Mouse (Mus musculus): ENCODE measurements around the gene Eif4e3. TPM values are rescaled to one million over a fixed set of nuclear protein-coding genes. Genes with fewer than 3 reads are reported as not detected.

The Eif4e3 gene
- polyA plus RNA-seq, 1 experiment from 2014 or later, result 26.1 TPM

DNA sequence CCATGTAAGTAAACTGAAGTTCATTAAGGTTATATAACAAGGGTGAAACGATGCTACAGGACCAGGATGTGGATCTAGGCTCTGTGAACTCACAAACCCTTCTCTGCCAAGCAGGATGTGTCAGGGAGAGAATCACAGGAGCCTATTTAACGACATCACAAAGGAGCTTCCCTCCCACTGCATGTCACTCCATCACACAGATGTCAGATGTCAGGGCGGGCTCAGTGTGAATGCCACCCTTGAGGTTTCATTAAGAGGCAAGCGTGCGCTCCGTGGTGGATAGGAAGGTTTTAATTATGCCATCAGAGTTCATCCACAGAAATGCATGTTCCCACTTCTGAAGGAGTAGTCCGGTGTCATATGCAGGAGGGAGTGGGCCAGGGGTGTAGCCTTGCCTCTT lies 60.5 kb downstream of the Eif4e3 start:
- no peak for ATAC-seq (ENCODE audit: low read depth)
- H3K27ac ChIP-seq (ENCODE audit: low read length), result no peak overlapping the region
- no peaks in the 10 kb centered on the region for H3K36me3 ChIP-seq (ENCODE audit: control insufficient read depth, insufficient read depth, low read length)
- H3K4me1 ChIP-seq (replicated peaks; ENCODE audit: control insufficient read depth, insufficient read depth, low read length), result peaks cover 14% of the 10 kb centered on the region
- 78% methylated on average over 7 of the region's 7 CpGs for WGBS
- no peaks in the 10 kb centered on the region for H3K9me3 ChIP-seq (ENCODE audit: control insufficient read depth, low read length)
- H3K4me3 ChIP-seq (ENCODE audit: low read length), result no peak overlapping the region
- no peak overlapping the region for H3K9ac ChIP-seq (ENCODE audit: low read length)
- no peaks in the 10 kb centered on the region for H3K27me3 ChIP-seq (ENCODE audit: control insufficient read depth, insufficient read depth, low read depth, low read length)
- H3K4me2 ChIP-seq (ENCODE audit: low read depth, low read length), result no peak overlapping the region

DNA sequence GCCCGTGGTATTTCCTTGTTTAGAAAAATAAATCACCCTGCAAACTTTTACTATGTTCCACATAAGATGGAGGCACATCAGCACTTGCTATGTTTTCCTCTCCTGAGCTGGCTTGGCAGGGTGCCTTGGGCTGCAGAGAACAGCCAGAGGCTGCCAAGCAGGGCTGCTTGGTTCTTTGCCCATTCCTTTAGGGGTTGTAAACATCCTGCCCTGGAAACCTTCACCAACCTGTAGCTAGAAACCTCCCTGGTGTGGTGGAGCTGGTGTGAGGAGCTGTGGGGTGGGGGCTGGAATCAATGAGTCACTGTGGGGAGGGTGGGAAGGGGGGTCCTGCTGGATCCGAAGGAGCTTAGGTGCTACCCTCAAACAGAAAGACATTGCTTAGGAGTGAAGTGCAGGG lies 61.8 kb downstream of the Eif4e3 start:
- Histone ChIP-seq H3K4me1 (replicated peaks; ENCODE audit: control insufficient read depth, insufficient read depth, low read length) (peaks cover 14% of the 10 kb centered on the region), H3K27ac (ENCODE audit: low read length) (peak overlapping the region; percentile 12; the same call in 1 of the 2 replicates), H3K36me3 (ENCODE audit: control insufficient read depth, insufficient read depth, low read length) (no peaks in the 10 kb centered on the region), H3K9me3 (ENCODE audit: control insufficient read depth, low read length) (no peaks in the 10 kb centered on the region), H3K4me2 (ENCODE audit: low read depth, low read length) (no peak overlapping the region), H3K9ac (ENCODE audit: low read length) (no peak overlapping the region), H3K27me3 (ENCODE audit: control insufficient read depth, insufficient read depth, low read depth, low read length) (no peaks in the 10 kb centered on the region), H3K4me3 (ENCODE audit: low read length) (no peak overlapping the region)
- peak; percentile 62 for ATAC-seq (ENCODE audit: low read depth)
- WGBS, result 41% methylated on average over 2 of the region's 2 CpGs

DNA sequence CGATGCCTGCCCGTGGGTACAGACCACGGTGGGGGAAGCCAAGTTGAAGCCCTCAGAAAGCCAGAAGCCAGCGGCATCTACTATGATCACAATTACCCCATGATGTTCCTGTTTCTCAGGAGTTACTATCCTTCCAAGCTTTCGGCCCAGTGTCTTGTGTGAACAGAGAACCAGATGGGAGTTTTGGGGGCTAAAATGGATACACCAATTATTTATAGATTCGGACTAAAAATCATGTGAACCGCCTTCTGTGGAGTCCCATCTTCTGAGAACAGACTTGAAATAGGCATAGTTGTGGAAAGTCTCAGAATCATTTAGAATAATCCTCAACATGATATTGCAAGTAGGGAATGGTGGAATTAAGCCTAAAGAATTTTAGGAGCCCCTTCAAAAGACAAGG lies 64.1 kb downstream of the Eif4e3 start:
- ATAC-seq (ENCODE audit: low read depth), result no peak

DNA sequence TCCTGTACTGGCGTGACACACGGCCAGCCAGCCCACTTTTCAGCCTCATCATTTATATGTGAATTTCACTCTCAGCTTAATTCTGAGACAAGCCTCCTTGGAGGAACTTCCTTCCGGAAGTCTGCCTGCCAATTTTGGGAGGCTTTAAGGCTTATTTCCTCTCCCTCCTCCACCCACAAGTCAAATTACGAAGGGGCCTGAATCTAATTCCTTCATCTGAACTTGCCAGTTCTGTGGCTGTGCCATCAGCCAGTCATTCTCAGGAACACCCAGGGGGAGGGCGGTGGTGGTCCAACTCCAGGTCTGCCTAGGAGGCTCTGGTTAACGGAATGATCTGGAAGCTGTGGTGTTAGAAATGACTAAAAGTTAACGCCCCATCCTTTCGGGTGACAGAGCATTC lies 65.7 kb downstream of the Eif4e3 start:
- H3K27ac ChIP-seq (ENCODE audit: low read length), result no peak overlapping the region
- H3K36me3 ChIP-seq (ENCODE audit: control insufficient read depth, insufficient read depth, low read length), result no peaks in the 10 kb centered on the region
- ATAC-seq (ENCODE audit: low read depth), result no peak
- H3K27me3 ChIP-seq (ENCODE audit: control insufficient read depth, insufficient read depth, low read depth, low read length), result no peaks in the 10 kb centered on the region
- no peaks in the 10 kb centered on the region for H3K9me3 ChIP-seq (ENCODE audit: control insufficient read depth, low read length)
- H3K4me1 ChIP-seq (replicated peaks; ENCODE audit: control insufficient read depth, insufficient read depth, low read length), result peaks cover 20% of the 10 kb centered on the region
- 0 out of 2 replicates have a peak overlapping the region, but pooled peaks have one; percentile 13 for H3K4me2 ChIP-seq (ENCODE audit: low read depth, low read length)
- no peak overlapping the region for H3K4me3 ChIP-seq (ENCODE audit: low read length)
- no peak overlapping the region for H3K9ac ChIP-seq (ENCODE audit: low read length)
- WGBS, result 55% methylated on average over 8 of the region's 8 CpGs

More for the DNA sequence above, 64.1 kb downstream of the Eif4e3 start:
- H3K9ac ChIP-seq (ENCODE audit: low read length), result no peak overlapping the region
- no peak overlapping the region for H3K4me3 ChIP-seq (ENCODE audit: low read length)
- H3K4me2 ChIP-seq (ENCODE audit: low read depth, low read length), result no peak overlapping the region
- no peaks in the 10 kb centered on the region for H3K27me3 ChIP-seq (ENCODE audit: control insufficient read depth, insufficient read depth, low read depth, low read length)
- H3K27ac ChIP-seq (ENCODE audit: low read length), result no peak overlapping the region
- WGBS, result 87% methylated on average over 7 of the region's 7 CpGs
- peaks cover 20% of the 10 kb centered on the region for H3K4me1 ChIP-seq (replicated peaks; ENCODE audit: control insufficient read depth, insufficient read depth, low read length)
- no peaks in the 10 kb centered on the region for H3K36me3 ChIP-seq (ENCODE audit: control insufficient read depth, insufficient read depth, low read length)
- no peaks in the 10 kb centered on the region for H3K9me3 ChIP-seq (ENCODE audit: control insufficient read depth, low read length)

DNA sequence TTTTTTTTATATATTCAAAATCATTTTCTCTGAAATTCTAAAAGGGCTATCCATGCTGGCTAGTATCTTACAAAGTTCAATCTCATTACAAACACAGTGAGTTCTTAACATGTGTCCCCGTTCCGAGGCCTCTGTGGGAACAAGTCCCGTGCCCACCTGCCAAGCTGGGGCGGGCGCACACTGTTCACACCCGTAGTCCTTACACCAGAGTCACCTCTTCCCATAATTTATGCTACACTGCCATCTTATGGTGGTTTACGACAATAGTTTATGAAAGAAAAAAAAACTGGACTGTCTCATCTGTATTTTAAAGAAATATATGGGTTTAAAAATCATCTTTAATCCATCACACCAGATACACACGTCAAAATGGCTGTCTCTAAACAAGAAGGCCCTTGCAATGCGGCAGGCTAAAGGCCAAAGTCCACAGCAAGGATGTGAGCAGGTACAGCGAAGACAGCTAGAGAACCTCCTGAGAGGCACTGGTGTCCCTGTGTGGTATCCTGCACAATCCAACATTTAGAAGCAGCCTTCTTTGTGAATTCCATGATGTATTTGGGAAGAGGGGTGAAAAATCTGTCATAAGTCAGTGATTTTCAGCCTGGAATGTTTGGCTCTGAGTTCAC lies 66.3 kb downstream of the Eif4e3 start:
- 19% methylated on average over 10 of the region's 10 CpGs for WGBS
- Histone ChIP-seq H3K4me2 (ENCODE audit: low read depth, low read length) (peak overlapping the region; percentile 34; the same call in 1 of the 2 replicates), H3K4me3 (ENCODE audit: low read length) (peak overlapping the region; percentile 9; the same call in 1 of the 2 replicates), H3K36me3 (ENCODE audit: control insufficient read depth, insufficient read depth, low read length) (no peaks in the 10 kb centered on the region), H3K27me3 (ENCODE audit: control insufficient read depth, insufficient read depth, low read depth, low read length) (no peaks in the 10 kb centered on the region), H3K27ac (ENCODE audit: low read length) (0 out of 2 replicates have a peak overlapping the region, but pooled peaks have one; percentile 27), H3K4me1 (replicated peaks; ENCODE audit: control insufficient read depth, insufficient read depth, low read length) (peaks cover 20% of the 10 kb centered on the region), H3K9ac (ENCODE audit: low read length) (no peak overlapping the region), H3K9me3 (ENCODE audit: control insufficient read depth, low read length) (no peaks in the 10 kb centered on the region)
- ATAC-seq (ENCODE audit: low read depth), result no peak

DNA sequence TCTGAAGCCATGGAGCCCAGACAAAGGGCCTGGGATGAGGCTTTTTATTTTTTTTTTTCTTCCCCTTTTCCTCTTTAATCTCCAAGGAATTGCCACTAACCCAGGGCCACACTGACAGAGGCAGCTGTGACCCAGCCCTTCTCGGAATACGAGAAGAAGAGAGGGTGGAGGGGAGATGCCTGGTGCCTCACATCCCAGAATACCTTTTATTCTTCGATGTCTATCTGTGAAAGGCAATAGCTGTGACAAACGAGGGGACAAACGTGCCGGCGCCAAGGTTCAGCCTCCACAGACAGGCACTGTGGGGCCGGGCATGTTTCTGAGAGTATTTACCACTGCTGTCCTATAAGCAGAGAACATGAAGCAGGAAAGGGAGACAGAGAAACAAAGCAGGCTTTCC lies 66.9 kb downstream of the Eif4e3 start:
- H3K27ac ChIP-seq (ENCODE audit: low read length), result no peak overlapping the region
- peaks cover 20% of the 10 kb centered on the region for H3K4me1 ChIP-seq (replicated peaks; ENCODE audit: control insufficient read depth, insufficient read depth, low read length)
- no peaks in the 10 kb centered on the region for H3K27me3 ChIP-seq (ENCODE audit: control insufficient read depth, insufficient read depth, low read depth, low read length)
- H3K9ac ChIP-seq (ENCODE audit: low read length), result no peak overlapping the region
- H3K9me3 ChIP-seq (ENCODE audit: control insufficient read depth, low read length), result no peaks in the 10 kb centered on the region
- peak overlapping the region; percentile 6 for H3K4me2 ChIP-seq (ENCODE audit: low read depth, low read length)
- no peak overlapping the region for H3K4me3 ChIP-seq (ENCODE audit: low read length)
- no peak for ATAC-seq (ENCODE audit: low read depth)
- WGBS, result 41% methylated on average over 8 of the region's 8 CpGs
- no peaks in the 10 kb centered on the region for H3K36me3 ChIP-seq (ENCODE audit: control insufficient read depth, insufficient read depth, low read length)

DNA sequence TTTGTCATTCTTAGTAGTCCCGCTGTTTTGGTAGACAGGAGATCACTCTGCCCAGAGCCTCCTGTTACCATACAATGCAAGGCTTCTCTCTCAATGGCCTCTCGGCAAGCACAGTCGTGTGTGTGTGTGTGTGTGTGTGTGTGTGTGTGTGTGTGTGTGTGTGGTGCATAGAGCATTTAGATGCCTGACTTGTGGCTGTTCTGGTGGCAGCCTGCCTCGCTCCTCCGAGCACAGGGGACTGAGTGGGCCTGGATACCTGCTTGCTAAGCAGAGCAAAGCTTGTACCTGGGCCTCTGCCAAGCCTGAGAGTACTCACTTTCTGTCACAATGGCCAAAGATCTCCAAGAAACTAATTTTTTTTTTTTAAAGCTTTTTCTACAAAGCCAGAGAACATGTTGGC lies 67.3 kb downstream of the Eif4e3 start:
- H3K4me3 ChIP-seq (ENCODE audit: low read length), result no peak overlapping the region
- no peaks in the 10 kb centered on the region for H3K36me3 ChIP-seq (ENCODE audit: control insufficient read depth, insufficient read depth, low read length)
- peaks cover 17% of the 10 kb centered on the region for H3K4me1 ChIP-seq (replicated peaks; ENCODE audit: control insufficient read depth, insufficient read depth, low read length)
- 66% methylated on average over 5 of the region's 5 CpGs for WGBS
- peak; percentile 31; the same call in 1 of the 2 replicates for ATAC-seq (ENCODE audit: low read depth)
- H3K27me3 ChIP-seq (ENCODE audit: control insufficient read depth, insufficient read depth, low read depth, low read length), result no peaks in the 10 kb centered on the region
- H3K4me2 ChIP-seq (ENCODE audit: low read depth, low read length), result no peak overlapping the region
- no peaks in the 10 kb centered on the region for H3K9me3 ChIP-seq (ENCODE audit: control insufficient read depth, low read length)
- H3K9ac ChIP-seq (ENCODE audit: low read length), result no peak overlapping the region
- no peak overlapping the region for H3K27ac ChIP-seq (ENCODE audit: low read length)

DNA sequence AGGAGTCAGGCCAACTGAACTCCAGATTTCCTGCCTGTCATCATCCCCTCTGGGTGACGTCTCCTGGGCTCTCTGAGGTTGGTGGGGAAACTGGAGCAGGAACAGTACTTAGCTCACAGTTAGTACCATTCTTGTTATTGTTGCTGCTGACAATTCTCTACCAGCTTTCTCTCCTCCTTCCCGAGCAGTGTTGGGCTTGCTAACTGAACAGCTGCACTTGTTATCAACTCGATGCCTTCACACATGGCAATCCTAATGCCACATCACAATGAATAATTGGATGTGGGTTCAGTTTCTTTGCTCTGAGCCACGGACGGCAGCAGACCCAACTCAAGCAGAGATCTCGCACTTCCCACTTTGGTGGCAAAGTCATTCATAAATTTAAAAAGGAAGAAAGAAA lies 89.5 kb downstream of the Eif4e3 start:
- H3K27me3 ChIP-seq (ENCODE audit: control insufficient read depth, insufficient read depth, low read depth, low read length), result no peaks in the 10 kb centered on the region
- no peaks in the 10 kb centered on the region for H3K9me3 ChIP-seq (ENCODE audit: control insufficient read depth, low read length)
- no peak overlapping the region for H3K4me3 ChIP-seq (ENCODE audit: low read length)
- WGBS, result 51% methylated on average over 6 of the region's 6 CpGs
- H3K27ac ChIP-seq (ENCODE audit: low read length), result no peak overlapping the region
- peaks cover 4% of the 10 kb centered on the region for H3K4me1 ChIP-seq (replicated peaks; ENCODE audit: control insufficient read depth, insufficient read depth, low read length)
- no peak overlapping the region for H3K4me2 ChIP-seq (ENCODE audit: low read depth, low read length)
- H3K36me3 ChIP-seq (ENCODE audit: control insufficient read depth, insufficient read depth, low read length), result no peaks in the 10 kb centered on the region
- H3K9ac ChIP-seq (ENCODE audit: low read length), result no peak overlapping the region
- ATAC-seq (ENCODE audit: low read depth), result no peak

DNA sequence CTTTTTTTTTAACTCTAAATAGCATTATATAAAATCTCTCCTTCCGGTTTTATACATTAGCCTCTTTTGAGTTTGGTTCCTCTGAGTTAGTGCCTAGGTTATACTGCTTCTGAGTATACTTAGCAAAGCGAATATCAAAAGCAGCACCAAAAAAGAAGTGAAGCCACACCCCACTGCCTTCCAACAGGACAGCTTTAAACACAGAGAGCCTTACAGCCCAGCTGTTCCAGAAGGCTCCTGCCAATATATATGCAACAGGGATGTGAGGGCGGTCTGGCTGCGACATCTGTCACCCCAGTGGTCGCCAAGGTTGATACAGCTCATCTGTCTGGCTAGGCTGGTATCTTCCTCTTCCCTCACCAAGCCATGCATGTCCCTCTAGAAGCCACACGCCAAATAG lies 90.9 kb downstream of the Eif4e3 start:
- no peaks in the 10 kb centered on the region for H3K36me3 ChIP-seq (ENCODE audit: control insufficient read depth, insufficient read depth, low read length)
- H3K4me2 ChIP-seq (ENCODE audit: low read depth, low read length), result no peak overlapping the region
- no peak overlapping the region for H3K9ac ChIP-seq (ENCODE audit: low read length)
- H3K27ac ChIP-seq (ENCODE audit: low read length), result no peak overlapping the region
- peaks cover 4% of the 10 kb centered on the region for H3K4me1 ChIP-seq (replicated peaks; ENCODE audit: control insufficient read depth, insufficient read depth, low read length)
- ATAC-seq (ENCODE audit: low read depth), result peak; percentile 61; the same call in 1 of the 2 replicates
- 63% methylated on average over 6 of the region's 6 CpGs for WGBS
- no peaks in the 10 kb centered on the region for H3K27me3 ChIP-seq (ENCODE audit: control insufficient read depth, insufficient read depth, low read depth, low read length)
- H3K9me3 ChIP-seq (ENCODE audit: control insufficient read depth, low read length), result no peaks in the 10 kb centered on the region
- H3K4me3 ChIP-seq (ENCODE audit: low read length), result no peak overlapping the region
